Mouse (Mus musculus) small intestine, adult 2 months (tissue): ENCODE measurements around the gene 4930539E08Rik.
A peak's percentile ranks its signal among the peaks of the same experiment; 100 is the strongest.

ENCODE experiments used
- CTCF ChIP-seq: fragments of 200-500 bp; IDR thresholded peaks from 2 replicates; pipeline ENCODE4 v1.5.1; 2012; ENCODE audit warnings: low read depth, mild to moderate bottlenecking, control low read depth, inconsistent platforms, low read length, moderate library complexity, mixed read lengths; ENCODE audit not compliant: insufficient replicate concordance, insufficient read length; ENCODE audit errors: extremely low read depth
- POLR2A ChIP-seq: fragments of 200-500 bp; IDR thresholded peaks from 2 replicates; pipeline ENCODE4 v1.6.1; 2012; ENCODE audit warnings: low read depth, mild to moderate bottlenecking, control low read depth, inconsistent platforms, low read length, moderate library complexity

DNA sequence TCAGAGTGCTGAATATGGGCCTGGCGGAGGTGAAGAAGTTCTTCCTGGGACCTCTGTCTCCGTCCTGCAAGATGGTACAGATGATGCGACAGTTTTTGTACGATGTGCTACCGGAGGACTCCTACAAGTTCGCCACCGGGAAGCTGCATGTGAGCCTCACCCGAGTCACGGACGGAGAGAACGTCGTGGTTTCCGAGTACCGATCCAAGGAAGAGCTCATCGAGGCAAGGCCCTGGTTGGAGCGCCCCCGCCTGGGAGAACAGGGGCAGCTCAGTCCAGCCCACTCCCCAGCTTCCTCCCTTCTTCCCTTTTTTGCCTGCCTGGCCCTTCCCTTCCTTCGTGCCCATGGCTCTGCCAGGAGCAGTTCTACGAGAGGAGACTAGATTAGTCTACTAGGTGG is 38.3 kb downstream of the 4930539E08Rik start:
- TF ChIP-seq CTCF, result peak; percentile 32
- TF ChIP-seq POLR2A, result no peak
